Mouse (Mus musculus) right cerebral cortex, postnatal 14 days (tissue): Measurements from ENCODE around the gene Tshz3.

ENCODE experiments used
- DNase-seq: peaks from one replicate; pipeline ENCODE4 v3.0.0; 2022

The Tshz3 gene

DNA sequence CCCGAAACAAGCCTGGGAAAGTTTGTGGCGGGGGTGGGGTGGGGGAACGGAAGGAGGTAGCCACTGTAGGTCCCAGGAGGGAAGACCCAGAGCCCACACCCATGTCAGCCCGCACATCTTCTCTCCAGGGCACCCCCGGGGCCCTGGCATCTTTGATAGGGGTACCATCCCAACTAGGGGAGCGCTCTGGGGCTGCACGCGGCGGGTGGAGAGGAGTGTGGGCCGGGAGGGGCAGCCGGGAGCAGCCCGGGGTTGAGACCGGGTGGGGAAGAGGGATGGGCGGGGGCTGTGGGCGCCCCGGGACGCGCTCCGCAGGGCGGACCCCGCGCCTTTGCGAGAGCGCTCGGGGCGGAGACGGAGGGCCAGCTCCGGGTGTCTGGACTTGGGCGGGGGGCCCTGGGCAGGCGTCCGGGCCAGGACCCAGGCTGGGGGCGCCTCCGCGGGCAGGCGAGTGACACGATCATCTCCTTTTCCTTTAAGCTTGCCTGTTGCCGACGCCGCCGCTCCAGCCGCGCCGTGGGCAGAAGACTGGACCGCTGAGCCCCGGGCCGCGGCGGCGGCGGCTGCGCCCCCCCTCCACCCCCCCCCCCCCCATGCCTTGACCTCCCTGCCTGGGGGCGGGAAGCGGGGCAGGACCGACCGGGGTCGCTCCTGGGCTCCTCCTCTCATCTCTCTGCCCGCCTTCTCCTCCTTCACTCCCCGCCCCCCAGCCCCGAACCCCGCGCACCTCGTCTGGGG is 631 bp upstream of the Tshz3 start:
- DNase-seq, result peak; percentile 58

GRCm38 (mm10) chr7:36698589-36698946 is 650 bp downstream of the Tshz3 start:
- DNase-seq, result no peak

DNA sequence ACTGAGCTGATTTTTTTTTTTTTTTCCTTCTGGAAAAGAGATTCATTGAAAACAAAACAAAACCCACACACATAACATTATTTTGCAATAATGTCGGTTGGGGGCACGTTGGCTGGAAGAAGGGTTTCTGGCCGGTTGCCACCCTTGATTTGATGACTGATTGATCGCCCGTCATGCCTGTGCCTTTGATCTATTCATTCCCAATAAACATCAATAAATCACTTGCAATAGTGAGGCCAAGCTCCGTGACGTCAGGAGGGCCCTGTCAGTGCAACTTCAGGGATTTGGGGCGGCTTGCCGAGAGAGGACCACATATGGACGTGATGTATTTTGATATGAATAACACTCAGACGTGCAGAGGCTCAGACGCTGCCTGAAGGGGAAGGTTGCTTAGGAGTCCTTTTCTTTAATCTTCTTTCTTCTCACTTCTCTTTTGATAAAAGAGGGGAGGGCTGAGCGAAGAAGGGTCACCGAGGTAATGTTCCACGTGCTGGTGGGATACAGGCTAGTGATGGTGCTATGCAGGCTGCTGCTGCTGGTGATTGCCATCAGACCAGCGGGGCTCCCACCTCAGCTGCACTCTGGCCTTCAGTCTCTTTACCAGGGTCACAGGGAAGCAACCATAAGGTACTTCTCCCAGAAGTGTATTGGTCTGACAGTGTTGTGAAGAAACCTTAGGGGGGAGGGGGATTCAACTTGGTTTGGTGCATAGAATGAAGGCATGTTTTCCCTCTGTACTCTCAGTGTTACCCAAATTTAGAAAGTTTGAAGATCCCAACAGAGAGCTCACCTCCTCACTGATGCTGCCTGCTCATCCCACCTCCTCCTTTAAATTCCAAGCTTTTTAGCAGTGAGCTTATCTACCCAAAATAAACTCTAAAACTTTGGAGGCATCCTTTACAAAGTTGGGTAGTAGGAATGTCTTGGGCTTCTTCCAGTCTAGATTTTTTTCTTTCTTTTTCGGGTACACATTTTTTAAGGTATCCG is 1.4 kb downstream of the Tshz3 start:
- no peak for DNase-seq

DNA sequence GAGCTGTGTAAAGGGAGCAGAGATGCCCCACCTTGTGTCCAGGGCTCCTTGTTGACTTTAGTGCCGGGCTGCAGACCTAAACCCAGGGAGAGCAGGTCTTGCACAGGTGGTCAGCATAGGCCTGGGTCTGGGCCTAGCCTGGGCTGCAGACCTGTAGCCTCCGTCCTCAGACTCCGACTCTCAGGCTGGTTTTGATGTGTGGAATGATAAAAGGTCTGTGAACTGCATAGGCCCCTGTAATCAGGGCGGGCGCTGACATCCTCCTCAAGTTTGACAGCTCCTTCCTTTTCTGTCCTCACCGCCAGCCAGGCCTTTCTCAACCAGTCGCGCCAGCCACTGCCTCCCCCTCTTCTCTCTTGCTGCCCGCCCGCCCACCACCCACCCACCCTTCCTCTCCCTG is 8.7 kb downstream of the Tshz3 start:
- no peak for DNase-seq

DNA sequence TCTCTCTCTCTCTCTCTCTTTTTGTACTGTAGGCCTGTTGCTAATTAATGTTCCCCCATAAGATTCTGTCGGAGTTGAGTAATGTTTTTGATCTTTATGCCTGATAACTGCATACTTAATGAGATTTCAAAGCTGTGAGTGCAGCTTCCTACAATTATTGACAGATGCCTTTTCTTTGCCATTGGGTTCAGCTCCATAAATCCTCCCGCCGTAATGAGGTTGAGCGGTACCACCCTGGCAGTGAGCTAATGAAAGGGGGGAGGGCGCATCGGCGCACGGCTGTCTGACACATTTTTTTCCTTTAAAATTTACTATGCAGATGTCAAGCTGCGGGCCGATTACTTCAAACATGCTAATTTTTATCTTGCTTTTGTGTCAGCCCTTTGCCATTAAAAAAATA is 9.3 kb downstream of the Tshz3 start:
- DNase-seq, result no peak

GRCm38 (mm10) chr7:36707681-36708350 is 9.9 kb downstream of the Tshz3 start:
- DNase-seq, result no peak

- no peak for DNase-seq
Observed at GRCm38 (mm10) chr7:36708823-36709222, 10.9 kb downstream of the Tshz3 start.

DNA sequence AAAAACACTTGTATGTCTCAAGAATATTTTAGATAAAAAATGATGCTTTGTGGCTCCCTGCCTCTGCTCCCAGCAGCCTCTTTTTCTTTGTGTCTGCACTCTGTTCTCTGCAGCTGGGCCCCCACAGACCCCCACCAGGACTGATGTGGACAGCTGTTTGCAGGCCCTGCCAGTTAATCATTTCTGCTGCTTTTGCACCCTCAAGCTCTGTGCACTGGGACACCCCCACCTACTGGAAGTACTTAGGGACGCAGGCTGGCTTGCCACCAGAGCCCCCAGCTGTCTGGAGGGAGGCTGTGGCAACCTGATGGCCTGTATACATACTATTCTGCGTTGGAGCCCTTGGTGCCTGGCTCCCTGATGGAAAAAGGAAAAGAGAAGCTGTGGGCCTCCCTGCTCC is 11.3 kb downstream of the Tshz3 start:
- DNase-seq, result peak; percentile 41

DNA sequence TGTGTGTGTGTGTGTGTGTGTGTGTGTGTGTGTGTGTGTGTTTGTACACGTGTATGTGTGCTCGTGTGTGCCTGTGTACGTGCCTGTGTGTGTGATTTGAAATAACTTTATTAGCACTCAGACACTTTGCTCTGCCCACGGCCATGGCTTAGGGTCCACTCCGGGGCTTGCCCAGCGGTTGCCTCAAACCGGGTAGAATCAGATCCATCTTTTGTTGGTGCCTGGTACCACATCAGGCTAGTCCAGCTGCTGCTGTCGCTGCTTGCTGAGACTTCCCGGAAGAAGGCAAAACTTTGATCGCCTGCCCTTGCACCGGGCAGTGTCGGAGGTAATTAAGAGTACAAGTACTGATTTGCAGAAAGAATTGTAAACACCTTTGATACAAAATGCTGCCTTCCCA is 12.1 kb downstream of the Tshz3 start:
- no peak for DNase-seq

GRCm38 (mm10) chr7:36710387-36710786 is 12.5 kb downstream of the Tshz3 start:
- DNase-seq, result no peak

- DNase-seq, result peak; percentile 62
Observed at GRCm38 (mm10) chr7:36711766-36712165, 13.8 kb downstream of the Tshz3 start.

DNA sequence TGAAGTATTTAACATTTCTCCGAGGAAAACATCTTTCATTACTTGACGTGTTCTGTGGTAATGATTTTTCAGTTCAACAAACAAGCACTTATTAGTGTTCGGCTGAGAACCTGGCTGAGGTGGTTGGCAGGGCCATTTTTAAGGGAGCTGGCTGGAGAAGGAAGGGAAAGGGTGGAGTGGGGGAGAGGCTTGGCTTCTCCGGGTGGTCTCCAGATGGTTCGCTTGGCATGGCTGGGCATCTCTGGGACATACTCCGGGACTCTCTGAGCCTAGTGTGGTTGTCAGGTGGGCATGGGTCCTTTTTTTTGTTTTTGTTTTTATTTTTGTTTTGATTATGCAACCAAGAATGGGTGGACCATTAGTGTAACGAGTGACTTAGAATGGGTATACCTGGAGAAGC is 16.4 kb downstream of the Tshz3 start:
- DNase-seq, result no peak

GRCm38 (mm10) chr7:36717192-36717591 is 19.3 kb downstream of the Tshz3 start:
- peak; percentile 55 for DNase-seq

DNA sequence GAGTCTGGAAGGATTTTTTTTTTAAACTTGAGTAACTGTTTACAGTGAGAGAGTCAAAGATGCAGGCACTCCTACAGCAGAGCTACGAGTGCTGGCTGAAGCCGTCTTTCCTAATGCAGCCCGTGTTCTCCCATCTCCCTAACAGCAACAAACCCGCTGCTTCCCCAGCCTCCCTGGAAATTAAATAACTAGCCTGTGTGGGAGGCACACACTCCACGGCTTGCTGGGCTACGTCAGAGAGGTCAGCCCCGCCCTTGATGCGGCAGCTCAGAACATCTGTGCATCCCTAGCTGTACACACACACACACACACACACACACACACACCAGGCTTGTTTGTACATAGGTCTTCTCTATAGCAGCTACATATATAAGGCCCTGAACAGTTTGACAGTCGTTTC is 22.9 kb downstream of the Tshz3 start:
- no peak for DNase-seq

GRCm38 (mm10) chr7:36736303-36737050 is 38.6 kb downstream of the Tshz3 start:
- DNase-seq, result no peak

- no peak for DNase-seq
Observed at GRCm38 (mm10) chr7:36751480-36751879, 53.6 kb downstream of the Tshz3 start.

GRCm38 (mm10) chr7:36767501-36768092 is 69.7 kb downstream of the Tshz3 start:
- no peak for DNase-seq

GRCm38 (mm10) chr7:36773086-36773485 is 75.2 kb downstream of the Tshz3 start:
- no peak for DNase-seq

- no peak for DNase-seq
Observed at GRCm38 (mm10) chr7:36776956-36777355, 79.0 kb downstream of the Tshz3 start.

DNA sequence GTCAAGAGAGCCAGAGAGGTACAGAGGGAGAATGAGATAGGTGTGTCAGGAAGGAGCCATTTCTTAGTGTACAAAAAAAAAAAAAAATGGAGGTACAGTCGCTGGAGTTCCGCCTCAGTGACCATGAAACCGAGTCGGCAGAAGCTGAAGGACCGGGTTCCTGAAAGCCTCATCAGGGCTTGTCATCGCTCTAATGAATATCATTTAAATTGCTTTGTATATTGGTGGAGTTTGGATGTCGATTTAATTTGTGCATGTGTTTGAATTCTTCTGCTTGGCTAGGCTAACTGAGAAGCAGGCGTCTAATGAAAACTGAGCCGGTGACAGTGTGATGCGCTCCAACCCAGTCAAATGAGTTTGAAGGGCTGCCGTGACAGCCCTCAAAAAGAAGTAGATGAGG is 80.5 kb downstream of the Tshz3 start:
- DNase-seq, result no peak

GRCm38 (mm10) chr7:36784243-36784773 is 86.4 kb downstream of the Tshz3 start:
- DNase-seq, result no peak
